Mouse (Mus musculus) forebrain, embryonic 12.5 days (tissue): ENCODE data around the gene Tcf7l2. TPM values are rescaled to one million over a fixed set of nuclear protein-coding genes. Genes with fewer than 3 reads are reported as not detected.

ENCODE experiments used
- ATAC-seq: fragments of 200-750 bp; cut with Nextera tagmentation; 2 replicates; pipeline ENCODE4 v1.8.0; 2017; ENCODE audit warnings: moderate TSS enrichment; ENCODE audit not compliant: low FRiP score
- H3K27ac ChIP-seq: fragments of 300-500 bp; sonication (generic); 2 replicates; pipeline ENCODE4 v1.5.1; 2016; ENCODE audit warnings: mild to moderate bottlenecking
- H3K27me3 ChIP-seq: fragments of 300-500 bp; sonication (generic); 2 replicates; pipeline ENCODE4 v1.6.1; 2016; ENCODE audit warnings: mild to moderate bottlenecking
- H3K36me3 ChIP-seq: fragments of 300-500 bp; sonication (generic); replicated peaks from 2 replicates; pipeline ENCODE4 v1.6.1; 2016; ENCODE audit warnings: mild to moderate bottlenecking
- H3K4me1 ChIP-seq: fragments of 300-500 bp; sonication (generic); 2 replicates; pipeline ENCODE4 v1.6.1; 2016
- H3K4me2 ChIP-seq: fragments of 300-500 bp; sonication (generic); 2 replicates; pipeline ENCODE4 v1.6.1; 2016; ENCODE audit warnings: mild to moderate bottlenecking, moderate library complexity
- H3K4me3 ChIP-seq: fragments of 300-500 bp; sonication (generic); replicated peaks from 2 replicates; pipeline ENCODE4 v1.5.1; 2016; ENCODE audit warnings: mild to moderate bottlenecking
- H3K9ac ChIP-seq: fragments of 300-500 bp; sonication (generic); 2 replicates; pipeline ENCODE4 v1.6.1; 2016; ENCODE audit warnings: mild to moderate bottlenecking
- H3K9me3 ChIP-seq: fragments of 300-500 bp; sonication (generic); 2 replicates; pipeline ENCODE4 v1.6.1; 2016
- WGBS: fragments of 180-500 bp; shearing (Covaris S2); methylation state at CpG from one replicate; pipeline ENCODE4 v1.1.7; 2016; 5-methylcytosine and 5-hydroxymethylcytosine counted together
- polyA plus RNA-seq: library from polyadenylated mRNA; unstranded; fragments of >200 nt; fragmentation: Nextera tagmentation; extraction: Ambion mirVana; gene quantifications from 2 replicates; pipeline ENCODE4 v1.2.1, GENCODE M21; 2016

Gene Tcf7l2
- polyA plus RNA-seq, 1 experiment from 2014 or later, result 220 TPM

DNA sequence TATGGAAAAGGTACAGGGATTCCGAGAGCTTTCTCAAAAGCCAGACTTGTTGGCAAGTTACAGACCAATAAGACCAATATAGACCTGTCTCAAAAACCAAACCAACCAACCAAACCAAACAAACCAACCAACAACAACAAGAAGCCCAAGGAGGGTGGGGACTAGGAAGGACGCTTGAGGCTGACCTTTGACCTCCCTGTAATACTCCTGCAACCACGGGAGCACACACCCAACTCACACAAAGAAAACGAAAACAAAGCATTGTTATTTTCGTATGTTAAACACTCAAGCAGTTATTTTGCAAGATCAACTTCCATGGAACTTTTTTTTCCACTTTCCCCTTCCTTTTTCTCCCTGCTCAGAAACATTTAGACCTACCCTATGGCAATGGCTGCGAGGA, 5.6 kb upstream of the Tcf7l2 start:
- Histone ChIP-seq H3K4me2 (no peak overlapping the region), H3K9me3 (no peaks in the 10 kb centered on the region), H3K27ac (no peak overlapping the region), H3K4me3 (no peak overlapping the region), H3K4me1 (peaks cover 19% of the 10 kb centered on the region), H3K27me3 (peaks cover 15% of the 10 kb centered on the region), H3K36me3 (no peaks in the 10 kb centered on the region), H3K9ac (no peak overlapping the region)
- no peak for ATAC-seq
- 55% methylated on average over 6 of the region's 6 CpGs for WGBS

DNA sequence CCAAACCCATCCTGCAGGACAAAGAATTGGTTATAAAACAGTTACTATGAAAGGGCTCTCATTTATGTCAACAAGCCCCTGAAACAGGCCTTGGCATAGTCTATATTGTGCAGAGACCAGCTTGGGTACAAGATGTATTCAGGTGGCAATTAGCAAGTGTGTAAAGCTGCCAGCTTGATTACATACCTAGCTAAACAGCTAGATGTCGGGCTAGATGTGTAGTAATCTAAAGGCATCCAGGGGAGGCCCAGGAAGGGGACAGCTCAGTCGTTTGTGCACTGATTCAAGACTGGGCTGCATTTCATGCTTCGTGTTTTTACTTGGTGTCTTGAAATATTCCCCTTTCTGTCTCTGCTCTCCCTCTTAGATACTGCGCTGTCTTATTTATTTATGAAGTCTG, 1.9 kb upstream of the Tcf7l2 start:
- Histone ChIP-seq H3K4me1 (peaks cover 34% of the 10 kb centered on the region), H3K27ac (no peak overlapping the region; the same call in 1 of the 2 replicates), H3K9ac (no peak overlapping the region), H3K36me3 (no peaks in the 10 kb centered on the region), H3K9me3 (no peaks in the 10 kb centered on the region), H3K27me3 (peaks cover 11% of the 10 kb centered on the region), H3K4me2 (no peak overlapping the region), H3K4me3 (no peak overlapping the region)
- WGBS, result 13% methylated on average over 4 of the region's 4 CpGs
- no peak for ATAC-seq

DNA sequence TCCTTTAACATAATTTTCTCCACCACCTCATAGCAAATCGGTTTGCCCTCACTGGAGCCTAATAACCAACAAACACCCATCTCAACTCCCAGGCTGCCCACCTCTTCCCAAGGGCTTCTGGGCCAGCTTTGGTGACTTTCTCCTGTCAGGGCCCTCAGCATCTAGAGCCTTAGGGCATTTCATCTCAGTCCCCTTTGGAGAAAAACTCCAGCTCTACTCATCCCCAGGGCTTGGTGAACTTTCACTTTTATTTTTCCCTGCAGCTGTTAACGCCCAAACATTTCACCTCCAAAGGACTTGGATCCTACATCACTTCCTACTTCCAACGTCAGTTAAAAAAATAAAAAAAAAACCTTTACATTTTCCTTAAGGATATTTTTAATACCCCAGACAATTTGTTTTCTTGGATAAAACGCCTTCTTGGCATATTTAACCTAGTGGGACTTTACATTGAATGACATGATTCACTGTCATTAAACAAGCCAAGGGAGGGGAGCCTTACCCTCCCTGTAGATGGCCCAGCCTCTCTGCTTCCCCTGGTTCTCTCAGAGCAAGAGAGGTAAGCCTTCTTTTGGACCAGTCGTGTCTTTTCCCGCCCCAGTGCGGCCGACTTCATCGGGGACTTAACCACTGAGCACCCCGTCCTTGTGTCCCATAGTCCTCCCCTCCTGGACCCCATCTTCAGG, 724 bp upstream of the Tcf7l2 start:
- Histone ChIP-seq H3K4me3 (peak overlapping the region; percentile 64), H3K27me3 (peaks cover 11% of the 10 kb centered on the region), H3K36me3 (no peaks in the 10 kb centered on the region), H3K27ac (peak overlapping the region; percentile 77), H3K9ac (peak overlapping the region; percentile 44), H3K4me2 (peak overlapping the region; percentile 72), H3K9me3 (no peaks in the 10 kb centered on the region), H3K4me1 (peaks cover 44% of the 10 kb centered on the region)
- ATAC-seq, result no peak; the same call in 1 of the 2 replicates
- 12% methylated on average over 10 of the region's 10 CpGs for WGBS

DNA sequence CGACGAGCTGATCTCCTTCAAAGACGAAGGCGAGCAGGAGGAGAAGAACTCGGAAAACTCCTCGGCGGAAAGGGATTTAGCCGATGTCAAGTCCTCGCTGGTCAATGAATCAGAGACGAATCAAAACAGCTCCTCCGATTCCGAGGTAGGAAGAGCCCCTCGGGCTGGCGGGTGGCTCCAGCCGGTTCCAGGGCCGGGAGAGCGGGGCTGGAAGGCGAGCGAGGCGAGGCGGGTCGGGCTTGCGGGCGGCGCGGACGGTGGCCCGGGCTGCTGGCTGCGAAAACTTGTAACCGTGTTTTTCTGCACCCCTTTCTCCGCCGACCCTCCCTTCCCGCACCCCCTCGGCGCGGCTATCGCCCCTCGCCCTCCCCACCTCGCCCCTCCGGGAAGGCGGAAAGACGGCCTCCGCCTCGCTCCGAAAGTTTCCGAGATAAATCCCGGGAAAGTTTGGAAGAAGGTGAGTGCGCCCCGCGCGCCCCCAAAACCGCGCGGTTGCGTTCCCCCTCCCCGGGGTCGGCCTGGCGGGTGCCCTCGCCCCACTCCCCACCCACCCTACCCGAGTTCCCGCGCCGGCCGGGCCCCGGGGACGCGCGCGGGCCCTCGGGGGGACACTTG, 873 bp downstream of the Tcf7l2 start:
- peaks cover 11% of the 10 kb centered on the region for H3K27me3 ChIP-seq
- no peaks in the 10 kb centered on the region for H3K9me3 ChIP-seq
- H3K4me1 ChIP-seq, result peaks cover 60% of the 10 kb centered on the region
- WGBS, result under 1% methylated on average over 67 of the region's 70 CpGs
- H3K36me3 ChIP-seq, result no peaks in the 10 kb centered on the region
- peak overlapping the region; percentile 72 for H3K4me2 ChIP-seq
- H3K27ac ChIP-seq, result peak overlapping the region; percentile 97
- H3K4me3 ChIP-seq, result peak overlapping the region; percentile 64
- peak overlapping the region; percentile 86 for H3K9ac ChIP-seq
- ATAC-seq, result no peak

DNA sequence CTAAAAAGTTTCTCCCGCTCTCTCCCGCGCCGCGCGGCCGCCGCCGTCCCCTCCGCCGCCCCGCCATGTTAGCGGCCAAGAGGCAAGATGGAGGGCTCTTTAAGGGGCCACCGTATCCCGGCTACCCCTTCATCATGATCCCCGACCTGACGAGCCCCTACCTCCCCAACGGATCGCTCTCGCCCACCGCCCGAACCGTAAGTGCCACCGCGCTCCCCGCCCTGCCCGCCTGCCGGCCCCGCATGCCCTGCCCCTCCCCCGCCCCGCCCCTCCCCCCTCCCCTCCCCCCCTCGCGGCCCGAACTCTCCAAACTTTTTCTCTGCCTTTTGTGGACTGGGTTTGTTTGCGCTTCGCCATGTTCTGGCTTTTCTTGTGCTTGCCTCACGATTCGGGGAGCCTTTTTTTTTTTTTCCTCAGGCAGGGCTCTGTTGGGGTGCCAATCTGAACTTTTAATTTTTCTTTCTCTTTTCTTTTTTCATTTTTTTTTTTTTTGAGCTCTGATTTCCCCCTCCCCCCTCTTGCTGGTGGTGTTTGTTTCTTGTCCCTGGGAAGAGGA, 1.5 kb downstream of the Tcf7l2 start:
- Histone ChIP-seq H3K9me3 (no peaks in the 10 kb centered on the region), H3K27me3 (peaks cover 5% of the 10 kb centered on the region; the same call in 1 of the 2 replicates), H3K27ac (peak overlapping the region; percentile 97), H3K4me1 (peaks cover 66% of the 10 kb centered on the region), H3K9ac (peak overlapping the region; percentile 86), H3K36me3 (no peaks in the 10 kb centered on the region), H3K4me3 (peak overlapping the region; percentile 64), H3K4me2 (peak overlapping the region; percentile 72)
- peak; percentile 27 for ATAC-seq
- WGBS, result 0% methylated on average over 28 of the region's 38 CpGs

DNA sequence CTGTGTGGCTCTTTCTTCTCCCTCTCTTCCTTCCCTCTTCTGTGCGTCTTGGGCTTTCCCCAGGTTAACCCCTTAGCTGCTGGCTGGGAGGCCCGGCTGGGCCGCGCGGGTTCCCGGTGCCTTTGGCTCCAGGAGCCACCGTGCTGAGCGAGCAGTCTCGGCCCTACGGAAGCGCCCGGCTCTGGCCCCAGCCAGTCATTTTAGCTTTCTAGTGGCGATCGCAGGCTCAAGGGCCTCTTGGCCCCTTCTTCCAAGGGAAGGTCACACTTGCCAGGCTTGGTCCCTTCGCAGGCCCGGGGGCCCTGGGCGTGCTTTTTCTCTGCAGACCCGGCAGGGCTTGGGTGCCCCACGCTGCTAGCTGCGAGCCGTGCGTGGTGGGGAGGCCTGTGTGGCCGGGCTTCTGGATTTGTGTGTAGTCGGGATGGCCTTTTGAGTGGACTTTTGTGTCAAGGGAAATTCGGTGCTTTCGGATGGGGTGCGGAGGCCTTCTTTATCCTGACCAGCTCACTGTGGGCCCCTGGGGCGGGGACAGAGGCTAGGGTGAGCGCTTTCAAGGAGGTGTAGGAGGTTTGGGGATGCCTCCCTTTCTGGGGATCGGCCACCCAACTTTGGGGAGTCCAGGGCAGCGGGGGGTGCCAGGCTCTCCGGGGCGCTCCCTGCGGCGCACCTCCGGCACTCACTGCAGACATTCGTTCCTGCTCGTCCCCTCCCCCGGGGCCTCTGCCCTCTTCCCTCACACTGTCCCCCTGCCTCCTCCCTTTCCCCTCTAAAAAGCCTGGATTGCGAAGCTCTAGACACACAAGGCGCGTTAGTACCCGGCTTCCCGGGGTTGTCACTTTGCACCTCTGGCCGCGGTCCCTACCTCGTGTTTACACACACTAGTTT, 2.2 kb downstream of the Tcf7l2 start:
- Histone ChIP-seq H3K4me1 (peaks cover 73% of the 10 kb centered on the region), H3K9ac (peak overlapping the region; percentile 86), H3K4me3 (peak overlapping the region; percentile 64), H3K27ac (peak overlapping the region; percentile 97), H3K27me3 (no peaks in the 10 kb centered on the region), H3K9me3 (no peaks in the 10 kb centered on the region), H3K4me2 (peak overlapping the region; percentile 72), H3K36me3 (no peaks in the 10 kb centered on the region)
- ATAC-seq, result peak; percentile 71
- WGBS, result under 1% methylated on average over 44 of the region's 47 CpGs

DNA sequence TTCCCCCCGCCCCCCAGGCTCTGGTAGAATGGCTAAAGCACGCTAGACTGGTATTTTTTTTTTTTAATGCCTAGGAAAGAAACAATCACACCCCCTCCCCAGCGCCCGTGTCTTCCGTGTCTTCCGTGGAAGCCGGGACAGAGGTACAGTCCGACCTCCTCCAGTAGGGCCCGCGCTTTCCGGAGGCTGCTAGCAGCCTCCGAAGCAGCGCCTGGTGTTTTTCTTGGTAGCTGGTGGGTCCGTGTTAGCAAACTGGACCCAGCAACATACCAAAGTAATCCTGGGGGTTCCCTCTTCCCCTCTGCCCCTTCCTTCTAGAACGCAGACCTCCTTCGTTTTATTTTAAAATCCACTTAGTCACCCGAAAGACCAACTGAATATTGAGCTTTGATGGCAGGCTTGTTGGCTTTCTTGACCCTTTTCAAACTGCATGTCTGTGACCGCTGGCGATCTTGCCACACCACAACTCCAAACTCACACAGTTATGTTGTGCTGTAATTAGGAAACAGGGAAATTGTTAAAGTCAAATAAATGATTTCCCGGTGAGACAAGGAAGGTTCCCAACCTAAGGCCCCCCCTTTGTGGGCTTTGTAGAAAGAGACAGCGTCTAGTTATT, 3.1 kb downstream of the Tcf7l2 start:
- no peak for ATAC-seq
- H3K9me3 ChIP-seq, result no peaks in the 10 kb centered on the region
- peak overlapping the region; percentile 64 for H3K4me3 ChIP-seq
- no peaks in the 10 kb centered on the region for H3K36me3 ChIP-seq
- H3K27me3 ChIP-seq, result no peaks in the 10 kb centered on the region
- WGBS, result 2% methylated on average over 21 of the region's 21 CpGs
- peak overlapping the region; percentile 72 for H3K4me2 ChIP-seq
- peak overlapping the region; percentile 86 for H3K9ac ChIP-seq
- H3K4me1 ChIP-seq, result peaks cover 78% of the 10 kb centered on the region
- peak overlapping the region; percentile 97 for H3K27ac ChIP-seq

DNA sequence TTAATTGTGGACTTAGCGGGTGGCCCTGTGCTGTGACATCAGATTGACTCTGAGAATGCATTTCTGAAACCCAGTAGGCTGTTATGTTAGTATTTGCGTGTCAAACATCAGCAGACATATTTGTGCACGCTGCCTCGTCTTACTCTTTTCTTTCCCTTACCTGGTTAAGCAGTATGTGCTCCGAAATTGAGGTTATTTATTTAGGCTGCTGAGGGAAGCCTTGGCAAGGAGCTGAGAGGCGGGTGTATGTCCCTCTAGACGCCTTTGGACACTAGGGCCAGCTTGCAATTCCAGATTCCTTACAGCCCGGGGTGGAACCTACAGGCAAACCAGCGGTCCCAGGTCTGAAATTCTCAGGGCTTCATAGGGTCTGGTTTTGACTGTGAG, 3.6 kb downstream of the Tcf7l2 start:
- Histone ChIP-seq H3K9ac (peak overlapping the region; percentile 86), H3K4me1 (peaks cover 78% of the 10 kb centered on the region), H3K36me3 (no peaks in the 10 kb centered on the region), H3K4me3 (peak overlapping the region; percentile 64), H3K27me3 (no peaks in the 10 kb centered on the region), H3K27ac (peak overlapping the region; percentile 97), H3K4me2 (peak overlapping the region; percentile 72), H3K9me3 (no peaks in the 10 kb centered on the region)
- 4% methylated on average over 9 of the region's 9 CpGs for WGBS
- ATAC-seq, result no peak

DNA sequence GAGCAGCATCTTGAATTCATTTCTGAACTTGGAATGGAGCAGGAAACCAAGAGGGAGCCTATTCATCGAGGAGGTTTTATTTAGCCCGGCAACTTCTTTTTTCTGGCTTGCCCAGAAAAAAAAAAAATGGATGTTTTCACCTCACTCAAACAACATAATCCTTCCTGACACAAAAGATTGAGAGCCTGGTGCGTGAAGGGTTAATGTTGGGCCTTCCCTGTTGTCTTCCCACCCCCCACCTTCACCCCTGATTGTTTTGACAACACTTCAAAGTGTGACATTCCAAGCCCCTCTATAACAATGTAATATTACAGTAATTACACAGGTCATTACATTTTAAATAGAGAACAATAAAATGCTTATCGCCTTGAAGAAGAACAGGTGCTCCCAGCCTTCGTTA, 4.6 kb downstream of the Tcf7l2 start:
- H3K9ac ChIP-seq, result peak overlapping the region; percentile 47
- peak overlapping the region; percentile 44 for H3K4me2 ChIP-seq
- peaks cover 80% of the 10 kb centered on the region for H3K4me1 ChIP-seq
- peaks cover 3% of the 10 kb centered on the region; the same call in 1 of the 2 replicates for H3K27me3 ChIP-seq
- no peaks in the 10 kb centered on the region for H3K36me3 ChIP-seq
- H3K27ac ChIP-seq, result no peak overlapping the region
- 2% methylated on average over 5 of the region's 5 CpGs for WGBS
- no peak for ATAC-seq
- no peaks in the 10 kb centered on the region for H3K9me3 ChIP-seq
- H3K4me3 ChIP-seq, result peak overlapping the region; percentile 25

DNA sequence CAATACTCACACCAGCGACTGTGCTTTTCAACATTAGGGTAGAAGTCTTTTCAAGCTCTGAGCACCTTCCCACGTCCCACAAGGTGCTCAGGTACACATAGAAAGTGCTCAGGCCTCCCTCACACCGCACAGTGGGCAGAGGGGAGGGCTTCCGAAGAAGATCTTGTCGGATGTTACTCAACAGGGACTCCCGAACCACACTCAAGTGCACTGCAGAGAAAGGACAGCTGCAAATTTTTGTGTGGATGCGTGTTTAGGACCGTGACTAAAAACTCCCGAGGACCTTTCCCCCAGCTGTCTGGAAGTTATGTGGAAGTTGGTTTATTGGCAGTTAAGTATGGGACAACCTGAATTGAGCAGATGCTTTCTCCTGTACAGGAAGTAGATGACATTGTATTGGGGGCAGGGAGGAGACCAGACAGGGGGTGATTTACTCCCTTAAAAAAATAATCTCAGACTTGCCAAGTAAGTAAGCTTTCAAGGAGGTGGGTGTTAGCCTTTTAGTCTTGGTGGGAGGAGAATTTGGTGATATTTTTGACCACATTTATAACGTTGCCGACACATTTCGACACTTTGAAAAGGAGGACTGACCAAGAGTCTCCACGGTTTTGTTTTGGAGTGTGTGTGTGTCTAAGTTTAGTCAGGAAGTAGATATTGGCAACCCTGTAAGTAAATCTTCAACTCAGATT, 5.8 kb downstream of the Tcf7l2 start:
- H3K36me3 ChIP-seq, result no peaks in the 10 kb centered on the region
- H3K4me2 ChIP-seq, result peak overlapping the region; percentile 44
- no peak for ATAC-seq
- no peak overlapping the region for H3K9ac ChIP-seq
- peaks cover 88% of the 10 kb centered on the region for H3K4me1 ChIP-seq
- H3K27ac ChIP-seq, result peak overlapping the region; percentile 42
- H3K27me3 ChIP-seq, result peaks cover 6% of the 10 kb centered on the region; the same call in 1 of the 2 replicates
- WGBS, result 22% methylated on average over 13 of the region's 13 CpGs
- no peaks in the 10 kb centered on the region for H3K9me3 ChIP-seq
- H3K4me3 ChIP-seq, result peak overlapping the region; percentile 8

DNA sequence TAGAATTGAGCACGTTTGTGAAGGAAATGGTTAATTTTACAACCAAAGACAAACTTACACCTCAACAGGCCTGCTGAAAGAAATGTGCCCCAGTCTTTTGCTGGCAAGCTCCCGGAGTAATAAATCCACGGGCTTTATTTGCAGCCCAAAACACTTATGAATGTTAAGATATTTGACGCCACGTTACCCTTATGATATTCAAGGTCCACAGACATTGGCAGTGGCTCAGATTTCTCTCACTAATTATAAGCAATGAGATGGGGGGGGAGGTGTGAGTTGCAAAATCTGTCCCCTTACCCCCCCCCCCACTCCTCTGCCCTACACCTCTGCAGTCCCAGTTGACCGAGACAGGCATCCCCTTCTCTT, 6.3 kb downstream of the Tcf7l2 start:
- Histone ChIP-seq H3K4me2 (peak overlapping the region; percentile 44), H3K4me1 (peaks cover 94% of the 10 kb centered on the region), H3K27ac (peak overlapping the region; percentile 65; the same call in 1 of the 2 replicates), H3K4me3 (no peak overlapping the region; the same call in 1 of the 2 replicates), H3K9me3 (no peaks in the 10 kb centered on the region), H3K36me3 (no peaks in the 10 kb centered on the region), H3K9ac (no peak overlapping the region), H3K27me3 (peaks cover 6% of the 10 kb centered on the region; the same call in 1 of the 2 replicates)
- no peak for ATAC-seq
- WGBS, result 9% methylated on average over 6 of the region's 6 CpGs
